Mouse (Mus musculus) heart, adult 8-10 months (tissue): ENCODE results near the gene Gm867. TPM values are rescaled to one million over a fixed set of nuclear protein-coding genes. Genes with fewer than 3 reads are reported as not detected.

Source experiments
- DNase-seq: peaks from one replicate; pipeline ENCODE4 v3.0.0; 2022; ENCODE audit warnings: low spot score
- total RNA-seq, 4 experiments: library from RNA; stranded (reverse); gene quantifications; 2 replicates each; pipeline ENCODE4 v1.2.4; 2022

The Gm867 gene
- total RNA-seq, 4 experiments from 2014 or later = not detected

DNA sequence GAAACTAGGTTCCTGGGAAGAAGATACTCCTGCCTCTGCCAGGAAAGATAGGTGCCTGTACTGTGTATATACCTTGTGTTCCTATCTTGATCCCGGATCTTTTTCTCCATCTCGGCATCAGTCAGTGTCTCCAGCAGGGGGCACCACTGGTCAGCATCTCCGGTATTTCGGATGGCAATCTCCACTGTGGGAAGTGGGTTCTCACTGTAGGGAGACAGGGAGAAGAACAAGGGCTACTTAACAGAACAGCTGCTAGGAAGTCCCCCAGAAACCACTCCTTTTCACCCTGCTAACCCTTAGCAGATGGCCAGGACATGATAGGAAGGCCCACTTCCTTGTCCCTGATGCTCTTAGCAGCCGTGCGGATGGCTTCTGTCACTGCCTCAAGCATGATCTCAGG is 43.1 kb downstream of the Gm867 start:
- DNase-seq = peak; percentile 55

DNA sequence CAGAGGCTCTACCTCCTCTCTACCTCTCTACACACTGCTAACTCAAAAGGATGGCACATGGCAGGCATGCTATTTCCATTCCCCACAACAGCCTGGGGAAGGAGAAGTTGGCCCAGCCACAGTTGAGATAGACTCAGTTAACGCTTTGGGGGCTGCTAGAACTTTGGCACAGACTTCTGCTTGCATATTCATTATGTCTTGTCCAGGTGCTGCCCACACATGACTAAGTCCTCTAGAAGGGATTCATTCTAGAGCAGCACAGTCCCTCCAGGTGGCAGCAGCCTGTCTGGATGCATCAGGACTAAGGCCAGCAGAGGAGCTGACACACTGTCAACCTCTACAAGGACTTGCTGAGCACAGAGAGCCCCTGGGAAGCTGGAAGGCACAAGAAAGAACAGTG is 44.3 kb downstream of the Gm867 start:
- DNase-seq = no peak

DNA sequence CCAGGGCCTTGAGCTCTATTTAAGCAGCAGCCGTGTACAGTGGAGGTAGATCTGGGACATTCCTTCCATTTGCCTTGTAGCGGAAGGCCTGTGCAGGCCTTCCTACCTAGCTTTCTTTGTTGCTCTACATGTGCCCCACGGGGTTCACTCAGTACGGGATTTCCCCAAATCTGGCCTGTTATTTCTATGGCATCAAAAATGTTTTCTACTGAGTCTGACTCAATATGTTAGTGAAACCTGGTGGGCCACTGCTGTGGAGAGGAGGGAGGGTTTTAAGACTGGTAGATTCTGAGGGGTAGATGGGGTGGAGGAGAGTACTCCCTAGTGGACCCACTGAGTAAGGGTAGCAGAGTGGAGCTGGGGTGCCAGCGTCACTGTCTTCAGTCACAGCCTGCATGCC is 44.7 kb downstream of the Gm867 start:
- no peak for DNase-seq

DNA sequence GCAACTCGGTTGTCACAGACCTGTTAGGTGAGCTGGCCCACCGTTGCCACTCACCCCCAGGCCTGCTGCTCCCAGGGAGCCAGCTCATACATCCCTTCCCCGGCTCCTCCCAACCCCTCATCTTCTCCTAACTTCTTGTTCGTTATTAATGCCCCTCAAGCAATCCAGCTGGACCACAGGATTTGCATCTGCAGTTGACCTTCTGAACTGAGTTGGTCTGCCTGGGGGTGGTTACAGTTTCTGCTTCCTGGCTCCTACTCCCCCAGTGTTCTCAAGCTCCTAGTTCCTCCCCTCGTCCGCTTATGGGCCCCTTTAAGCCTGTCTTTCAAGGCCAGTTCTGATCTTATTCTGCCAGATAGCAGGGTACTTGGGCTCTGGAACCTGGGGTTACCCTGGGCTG is 45.9 kb downstream of the Gm867 start:
- DNase-seq = no peak

DNA sequence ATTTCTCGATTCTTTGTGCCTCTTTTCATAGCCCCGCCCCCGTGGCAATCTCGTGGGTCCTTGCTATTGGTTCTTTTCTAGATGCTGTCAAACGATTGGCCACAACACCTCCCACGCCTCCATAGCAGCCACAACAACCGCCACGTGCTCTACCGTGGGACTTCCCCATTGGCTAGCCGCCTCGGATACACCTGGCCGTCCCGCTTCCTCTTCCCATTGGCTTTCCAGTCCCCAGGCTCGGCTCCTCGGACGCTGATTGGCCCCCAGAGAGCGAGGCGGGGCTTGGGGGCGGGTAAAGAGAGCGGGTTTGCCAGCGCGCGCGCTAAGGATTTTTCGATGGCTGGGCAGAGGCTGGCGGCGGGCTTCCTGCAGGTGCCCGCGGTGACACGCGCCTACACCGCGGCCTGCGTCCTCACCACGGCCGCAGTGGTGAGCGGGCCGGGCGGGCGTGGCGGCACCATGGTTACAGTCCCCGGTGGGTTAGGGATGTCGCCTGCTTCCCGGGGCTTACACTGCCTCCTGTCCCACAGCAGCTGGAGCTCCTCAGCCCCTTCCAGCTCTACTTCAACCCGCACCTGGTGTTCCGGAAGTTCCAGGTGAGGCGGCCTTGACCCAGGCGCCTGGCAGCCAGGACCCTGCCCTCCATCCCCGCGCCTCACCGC is 47.3 kb downstream of the Gm867 start, which contains the start of gene Derl3:
Derl3 (plus strand) TSS at position 325 of the 662 bp plus-strand sequence.
- peak; percentile 82 for DNase-seq

DNA sequence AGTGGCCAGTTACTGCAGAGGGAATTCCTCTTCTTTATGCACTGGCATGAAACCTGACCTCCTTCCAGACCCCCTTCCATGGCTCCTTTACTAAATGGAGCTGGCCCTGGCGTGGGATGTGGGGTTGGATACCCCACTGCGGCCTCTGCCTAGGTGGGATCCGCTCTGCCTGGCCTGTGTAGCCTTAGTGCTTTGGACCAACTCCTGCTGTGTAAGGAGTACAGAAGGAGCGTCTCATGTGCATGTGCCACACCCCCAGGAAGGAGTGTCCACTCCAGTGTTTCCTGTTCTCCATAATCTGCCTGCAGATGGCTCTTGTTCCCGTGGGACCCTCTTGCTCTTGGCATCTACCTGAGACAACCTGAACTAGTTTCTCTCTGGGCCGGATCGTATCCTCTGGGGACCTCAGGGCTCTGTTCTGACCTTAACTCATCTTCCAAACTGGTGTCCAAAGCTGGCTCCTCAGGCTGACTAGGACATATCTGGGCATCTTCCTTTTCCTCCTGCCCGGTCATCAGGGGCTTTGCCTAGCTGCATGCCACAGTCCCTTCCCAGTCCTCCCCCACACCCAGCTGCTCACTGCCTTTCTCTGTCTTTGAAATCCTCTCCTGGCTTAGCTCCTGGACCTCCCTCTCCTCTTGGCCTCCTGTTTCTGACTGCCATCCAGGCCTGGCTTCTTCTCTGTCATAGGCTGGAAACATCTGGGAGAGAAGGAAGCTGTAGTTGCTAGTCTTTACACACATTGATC is 50.9 kb downstream of the Gm867 start:
- no peak for DNase-seq

Other genes with a start within 250 kb of the Gm867 start
- 10 to 100 TPM; 15.5 to 22.0 (median 20.8) TPM for gene Cabin1, start 176.3 kb downstream of the Gm867 start, total RNA-seq
- 100 to 1,000 TPM in 1 of 4 experiments, 10 to 100 TPM in 3; 83.6 to 103 (median 88.3) TPM for gene Ddt, start 167.3 kb downstream of the Gm867 start, total RNA-seq
- gene Gm20441, start 159.7 kb downstream of the Gm867 start, total RNA-seq = not detected
- gene Gstt3, start 159.3 kb downstream of the Gm867 start, total RNA-seq = 1 to 10 TPM; 3.0 to 5.6 (median 5.0) TPM
- 10 to 100 TPM; 15.7 to 26.4 (median 22.1) TPM for gene Gstt1, start 142.1 kb downstream of the Gm867 start, total RNA-seq
- not detected for gene Gstt4, start 118.1 kb downstream of the Gm867 start, total RNA-seq
- 10 to 100 TPM in 3 of 4 experiments, 1 to 10 TPM in 1; 7.3 to 16.9 (median 13.2) TPM for gene Gstt2, start 103.2 kb downstream of the Gm867 start, total RNA-seq
- 100 to 1,000 TPM; 216 to 258 (median 253) TPM for gene Mif, start 80.4 kb downstream of the Gm867 start, total RNA-seq
- gene Derl3, start 47.3 kb downstream of the Gm867 start, total RNA-seq = under 1 TPM in 2 of 4 experiments, not detected in 2; 0.34 to 0.35 TPM
- 10 to 100 TPM; 17.3 to 25.0 (median 21.4) TPM for gene Smarcb1, start 19.1 kb downstream of the Gm867 start, total RNA-seq
- gene Chchd10, start 7.5 kb downstream of the Gm867 start, total RNA-seq = 1,000 to 10,000 TPM; 1,724 to 2,176 (median 1,900) TPM
- gene Mmp11, start 4.2 kb downstream of the Gm867 start, total RNA-seq = 1 to 10 TPM; 4.1 to 7.8 (median 4.6) TPM
- gene Vpreb3, start 2.4 kb upstream of the Gm867 start, total RNA-seq = not detected
- not detected for gene Gm5134, start 13.8 kb upstream of the Gm867 start, total RNA-seq
- gene Zfp280b, start 92.0 kb upstream of the Gm867 start, total RNA-seq = 1 to 10 TPM; 5.9 to 8.4 (median 6.5) TPM
- not detected for gene Slc5a4b, start 170.3 kb upstream of the Gm867 start, total RNA-seq
- not detected for gene Slc5a4a, start 206.8 kb upstream of the Gm867 start, total RNA-seq